Mouse (Mus musculus) intestine, embryonic 16.5 days (tissue): Measurements from ENCODE around the gene Prm1. TPM values are rescaled to one million over a fixed set of nuclear protein-coding genes. Genes with fewer than 3 reads are reported as not detected.
A peak's percentile ranks its signal among the peaks of the same experiment; 100 is the strongest.
"Not testable (repeated sequence)": the region's sequence is repeated elsewhere in the genome, so short reads cannot be mapped to it uniquely, and the experiment has no call there.

Experiments used
- ATAC-seq: fragments of 200-750 bp; cut with Nextera tagmentation; 2 replicates; pipeline ENCODE4 v1.8.0; 2017; ENCODE audit warnings: moderate TSS enrichment, moderate library complexity
- H3K27ac ChIP-seq: fragments of 300-500 bp; sonication (generic); 2 replicates; pipeline ENCODE4 v1.5.1; 2014; ENCODE audit warnings: mild to moderate bottlenecking, low read length
- H3K27me3 ChIP-seq: fragments of 300-500 bp; sonication (generic); replicated peaks from 2 replicates; pipeline ENCODE4 v1.6.1; 2014; ENCODE audit warnings: low read length, control low read depth, mixed read lengths; ENCODE audit not compliant: control insufficient read depth, insufficient read depth
- H3K36me3 ChIP-seq: fragments of 300-500 bp; sonication (generic); 2 replicates; pipeline ENCODE4 v1.6.1; 2014; ENCODE audit warnings: low read length, control low read depth; ENCODE audit not compliant: control insufficient read depth, insufficient read depth
- H3K4me1 ChIP-seq: fragments of 300-500 bp; sonication (generic); 2 replicates; pipeline ENCODE4 v1.6.1; 2014; ENCODE audit warnings: low read length, control low read depth, mixed read lengths; ENCODE audit not compliant: control insufficient read depth, insufficient read depth
- H3K4me2 ChIP-seq: fragments of 300-500 bp; sonication (generic); 2 replicates; pipeline ENCODE4 v1.6.1; 2014; ENCODE audit warnings: low read depth, low read length, control low read depth
- H3K4me3 ChIP-seq: fragments of 300-500 bp; sonication (generic); 2 replicates; pipeline ENCODE4 v1.5.1; 2014; ENCODE audit warnings: mild to moderate bottlenecking, low read length
- H3K9ac ChIP-seq: fragments of 300-500 bp; sonication (generic); 2 replicates; pipeline ENCODE4 v1.6.1; 2014; ENCODE audit warnings: low read depth, low read length
- H3K9me3 ChIP-seq: fragments of 300-500 bp; sonication (generic); 2 replicates; pipeline ENCODE4 v1.6.1; 2016; ENCODE audit warnings: low read length, control low read depth; ENCODE audit not compliant: control insufficient read depth
- WGBS: fragments of 180-500 bp; shearing (Covaris S2); extraction: QIAGEN DNeasy Blood & Tissue Kit; methylation state at CpG from one replicate; pipeline ENCODE4 v1.1.7; 2014; 5-methylcytosine and 5-hydroxymethylcytosine counted together
- polyA plus RNA-seq: library from polyadenylated mRNA; unstranded; fragments of >200 nt; fragmentation: Nextera tagmentation; extraction: Ambion mirVana; gene quantifications from 2 replicates; pipeline ENCODE4 v1.2.1, GENCODE M21; 2015

The Prm1 gene
- polyA plus RNA-seq, 1 experiment from 2014 or later, result not detected

- Histone ChIP-seq H3K4me1 (0 out of 2 replicates have a peak, but pooled peaks cover 3% of the 10 kb centered on the region), H3K4me3 (no peak within 1 kb of the TSS), H3K27ac (no peak within 1 kb of the TSS), H3K4me2 (no peak within 1 kb of the TSS), H3K36me3 (no peaks in the 10 kb centered on the region), H3K27me3 (no peaks in the 10 kb centered on the region), H3K9me3 (no peaks in the 10 kb centered on the region), H3K9ac (no peak within 1 kb of the TSS)
- 82% methylated on average over 2 of the region's 2 CpGs for WGBS
- no peak for ATAC-seq
Measured at GRCm38 (mm10) chr16:10812865-10813371, 7.3 kb upstream of the Prm1 start, which contains the start of gene Gm11172. Gene Gm11172 (plus strand): TSS chr16:10812915.

GRCm38 (mm10) chr16:10810376-10810775 is 4.7 kb upstream of the Prm1 start:
- no peaks in the 10 kb centered on the region for H3K9me3 ChIP-seq
- H3K27me3 ChIP-seq, result no peaks in the 10 kb centered on the region
- H3K9ac ChIP-seq, result no peak overlapping the region
- H3K4me1 ChIP-seq, result 0 out of 2 replicates have a peak, but pooled peaks cover 3% of the 10 kb centered on the region
- no peak overlapping the region for H3K4me3 ChIP-seq
- no peak overlapping the region for H3K27ac ChIP-seq
- ATAC-seq, result no peak
- 95% methylated on average over 1 of the region's 1 CpGs for WGBS
- H3K36me3 ChIP-seq, result no peaks in the 10 kb centered on the region
- H3K4me2 ChIP-seq, result no peak overlapping the region

DNA sequence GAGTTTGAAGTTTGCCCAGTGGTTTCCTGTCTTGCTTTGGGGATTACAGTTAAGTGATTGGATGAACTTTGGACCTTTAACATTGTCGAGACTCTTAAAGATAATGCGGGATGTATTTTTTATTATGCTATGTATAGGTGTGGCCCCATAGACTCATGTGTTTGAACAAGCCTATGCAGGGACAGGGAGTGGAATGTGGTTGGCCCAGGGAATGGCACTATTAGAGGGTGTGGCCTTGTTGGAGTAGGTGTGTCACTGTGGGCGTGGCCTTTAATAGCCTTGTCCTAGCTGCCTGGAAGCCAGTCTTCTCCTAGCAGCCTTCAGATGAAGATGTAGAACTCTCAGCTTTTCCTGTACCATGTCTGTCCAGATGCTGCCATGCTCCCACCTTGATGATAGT is 3.2 kb downstream of the Prm1 start:
- H3K4me1 ChIP-seq, H3K4me3 ChIP-seq, H3K4me2 ChIP-seq, H3K27ac ChIP-seq, H3K9ac ChIP-seq, H3K36me3 ChIP-seq, H3K9me3 ChIP-seq, H3K27me3 ChIP-seq: not testable (repeated sequence)
- peak; percentile 97 for ATAC-seq
- WGBS, result 60% methylated on average over 3 of the region's 3 CpGs

DNA sequence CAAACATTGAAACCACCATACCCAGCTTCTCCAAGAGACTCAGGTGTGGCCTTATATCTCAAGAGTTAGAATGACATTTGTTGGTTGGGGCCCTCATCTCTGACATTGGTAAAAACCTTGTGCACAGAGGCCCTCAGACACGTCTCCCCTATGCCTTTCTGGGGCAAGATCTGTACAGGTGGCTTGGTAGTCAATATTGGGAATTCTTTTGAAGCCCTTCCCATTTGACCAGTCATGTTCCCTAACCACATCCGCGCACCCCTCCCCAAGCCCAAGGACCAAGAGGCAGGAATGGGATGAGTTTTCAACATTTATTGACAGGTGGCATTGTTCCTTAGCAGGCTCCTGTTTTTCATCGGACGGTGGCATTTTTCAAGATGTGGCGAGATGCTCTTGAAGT is 9.6 kb downstream of the Prm1 start, which contains the start of gene Prm2:
Gene Prm2, minus strand, starts transcription at position 101 of the 400 bp plus-strand sequence.
- ATAC-seq, result no peak
- Histone ChIP-seq H3K27ac (no peak within 1 kb of the TSS), H3K9ac (no peak within 1 kb of the TSS), H3K4me3 (no peak within 1 kb of the TSS), H3K27me3 (peaks cover 4% of the 10 kb centered on the region; the same call in 1 of the 2 replicates), H3K36me3 (no peaks in the 10 kb centered on the region), H3K4me2 (no peak within 1 kb of the TSS), H3K4me1 (no peaks in the 10 kb centered on the region), H3K9me3 (no peaks in the 10 kb centered on the region)
- 77% methylated on average over 6 of the region's 6 CpGs for WGBS

- Histone ChIP-seq H3K27me3 (no peaks in the 10 kb centered on the region; the same call in 1 of the 2 replicates), H3K4me1 (0 out of 2 replicates have a peak, but pooled peaks cover 5% of the 10 kb centered on the region), H3K4me3 (no peak within 1 kb of the TSS), H3K36me3 (no peaks in the 10 kb centered on the region), H3K9me3 (no peaks in the 10 kb centered on the region), H3K4me2 (no peak within 1 kb of the TSS), H3K27ac (no peak within 1 kb of the TSS), H3K9ac (no peak within 1 kb of the TSS)
- ATAC-seq, result no peak
- 83% methylated on average over 9 of the region's 9 CpGs for WGBS
Measured at GRCm38 (mm10) chr16:10790702-10791101, 14.9 kb downstream of the Prm1 start, which contains the start of gene Prm3. Gene Prm3 (minus strand): TSS chr16:10790914.

- H3K27ac ChIP-seq, result no peak overlapping the region
- H3K27me3 ChIP-seq, result no peaks in the 10 kb centered on the region
- 76% methylated on average over 4 of the region's 4 CpGs for WGBS
- no peaks in the 10 kb centered on the region for H3K9me3 ChIP-seq
- no peak for ATAC-seq
- no peak overlapping the region for H3K4me3 ChIP-seq
- no peaks in the 10 kb centered on the region for H3K36me3 ChIP-seq
- H3K9ac ChIP-seq, result no peak overlapping the region
- peaks cover 6% of the 10 kb centered on the region; the same call in 1 of the 2 replicates for H3K4me1 ChIP-seq
- H3K4me2 ChIP-seq, result no peak overlapping the region
Measured at GRCm38 (mm10) chr16:10788866-10789265, 16.8 kb downstream of the Prm1 start.

DNA sequence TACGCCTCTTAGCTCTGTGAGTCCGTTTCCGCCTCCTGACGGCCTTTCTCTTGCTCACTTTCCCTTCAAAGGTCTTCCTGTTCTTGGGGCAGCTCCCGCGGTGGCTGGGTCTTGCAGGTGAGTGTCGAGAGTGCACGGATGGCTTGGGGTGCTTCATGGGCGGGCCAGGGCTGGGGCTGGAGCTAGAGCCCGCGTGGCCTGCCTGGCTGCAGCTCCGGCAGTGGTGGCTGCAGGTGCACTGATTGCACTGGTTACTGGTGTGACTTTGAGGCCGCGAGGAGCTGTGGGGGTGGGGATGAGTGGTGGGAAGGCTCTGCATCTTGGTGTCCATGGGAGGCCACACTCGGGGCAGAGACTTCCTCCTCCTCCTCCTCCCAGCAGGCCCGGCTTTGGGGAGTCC is 17.4 kb downstream of the Prm1 start, which contains the start of gene Tnp2:
Gene Tnp2, minus strand, starts transcription at position 390 of the 400 bp plus-strand sequence.
- Histone ChIP-seq H3K27ac (no peak within 1 kb of the TSS), H3K9me3 (no peaks in the 10 kb centered on the region), H3K9ac (0 out of 2 replicates have a peak within 1 kb of the TSS, but pooled peaks have one; percentile 11), H3K4me1 (peaks cover 9% of the 10 kb centered on the region), H3K4me3 (no peak within 1 kb of the TSS), H3K27me3 (no peaks in the 10 kb centered on the region), H3K36me3 (no peaks in the 10 kb centered on the region), H3K4me2 (no peak within 1 kb of the TSS)
- 45% methylated on average over 16 of the region's 16 CpGs for WGBS
- ATAC-seq, result no peak

DNA sequence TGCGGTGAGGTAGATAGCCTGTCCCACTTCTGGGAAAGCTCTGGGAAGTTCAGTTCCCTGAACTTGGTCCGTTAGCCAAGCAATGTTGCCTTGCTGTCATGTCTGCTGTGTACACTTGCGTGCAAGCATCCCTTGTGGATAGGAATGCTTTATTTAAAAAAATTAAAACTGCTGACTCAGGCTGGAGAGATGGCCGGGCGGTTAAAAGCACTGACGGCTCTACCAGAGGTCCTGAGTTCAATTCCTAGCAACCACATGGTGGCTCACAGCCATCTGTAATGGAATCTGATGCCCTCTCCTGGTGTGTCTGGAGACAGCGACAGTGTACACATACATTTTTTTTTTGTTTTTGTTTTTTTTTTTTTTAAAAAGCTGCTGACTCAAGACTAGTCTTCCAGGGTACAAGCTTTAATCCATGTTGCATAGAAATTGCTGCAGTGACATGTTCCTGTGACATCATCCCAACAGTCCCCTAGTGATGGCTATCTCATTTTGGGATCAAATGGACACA is 18.0 kb downstream of the Prm1 start:
- WGBS, result 80% methylated on average over 7 of the region's 7 CpGs
- Histone ChIP-seq H3K27ac (no peak overlapping the region), H3K4me3 (no peak overlapping the region), H3K36me3 (no peaks in the 10 kb centered on the region), H3K9me3 (no peaks in the 10 kb centered on the region), H3K4me2 (no peak overlapping the region), H3K27me3 (no peaks in the 10 kb centered on the region), H3K9ac (no peak overlapping the region), H3K4me1 (peaks cover 15% of the 10 kb centered on the region)
- ATAC-seq, result no peak

DNA sequence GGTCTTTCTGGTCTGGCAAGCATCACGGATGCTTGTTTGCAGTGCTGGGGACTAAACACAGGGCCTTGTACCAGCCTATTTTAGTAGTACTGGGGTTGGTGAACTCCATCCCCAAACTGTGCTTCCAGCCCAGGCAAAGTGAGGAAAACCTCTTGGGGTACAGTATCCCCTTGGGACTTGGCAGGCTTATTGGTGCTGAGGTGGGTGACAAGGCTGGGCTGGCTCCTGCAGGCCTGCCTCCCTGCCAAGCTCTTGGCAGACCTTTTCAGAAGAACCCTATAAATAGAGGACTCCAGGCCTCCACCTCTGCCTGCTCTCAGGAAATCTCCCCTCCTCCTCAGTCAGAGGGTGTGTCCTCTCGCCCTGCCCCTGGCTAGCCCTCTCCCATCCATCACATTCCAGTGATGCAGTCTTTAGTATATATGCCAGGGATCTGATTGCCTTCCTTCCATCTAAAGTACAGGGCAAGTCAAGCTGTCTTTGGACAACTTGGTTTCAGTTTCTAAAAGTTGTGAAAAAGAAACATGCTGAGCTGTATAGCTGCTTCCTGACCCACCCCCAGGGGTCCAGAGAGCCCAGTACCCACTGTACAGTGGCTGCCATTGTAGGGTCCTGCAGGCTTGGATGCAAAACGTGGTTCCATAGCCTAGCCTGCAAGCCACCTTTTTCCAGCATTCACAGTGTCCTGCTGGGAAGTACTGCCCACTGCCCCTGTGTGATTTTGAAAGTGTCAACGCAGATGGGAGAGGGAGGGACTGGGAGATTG is 18.7 kb downstream of the Prm1 start:
- WGBS, result 59% methylated on average over 4 of the region's 4 CpGs
- peaks cover 19% of the 10 kb centered on the region for H3K4me1 ChIP-seq
- H3K9me3 ChIP-seq, result no peaks in the 10 kb centered on the region
- H3K9ac ChIP-seq, result no peak overlapping the region
- 0 out of 2 replicates have a peak, but pooled peaks cover 2% of the 10 kb centered on the region for H3K36me3 ChIP-seq
- H3K27ac ChIP-seq, result peak overlapping the region; percentile 99
- H3K4me2 ChIP-seq, result no peak overlapping the region
- no peak overlapping the region for H3K4me3 ChIP-seq
- ATAC-seq, result no peak
- H3K27me3 ChIP-seq, result no peaks in the 10 kb centered on the region
